Mouse (Mus musculus): ENCODE results near the gene Ankrd54. TPM values are rescaled to one million over a fixed set of nuclear protein-coding genes. Genes with fewer than 3 reads are reported as not detected.
A peak's percentile ranks its signal among the peaks of the same experiment; 100 is the strongest.
"Not testable (repeated sequence)": the region's sequence is repeated elsewhere in the genome, so short reads cannot be mapped to it uniquely, and the experiment has no call there.

The Ankrd54 gene
- total RNA-seq, 2 experiments from 2014 or later = 9.1 to 10.7 TPM

- DNase-seq = no peak
- intact Hi-C loops (cut with DNase I) = no loop called here
Observed at GRCm38 (mm10) chr15:79048186-79048585, 14.5 kb downstream of the Ankrd54 start.

GRCm38 (mm10) chr15:79044837-79045236 is 17.9 kb downstream of the Ankrd54 start:
- no peak for DNase-seq
- intact Hi-C loops (cut with DNase I) = no loop called here

GRCm38 (mm10) chr15:79042721-79043491 is 19.8 kb downstream of the Ankrd54 start:
- DNase-seq = no peak
- intact Hi-C loops (cut with DNase I) = no loop called here

- intact Hi-C loops (cut with DNase I) = no loop called here
- no peak for DNase-seq
Observed at GRCm38 (mm10) chr15:79041585-79041984, 21.1 kb downstream of the Ankrd54 start, which contains the start of gene Galr3. Galr3 (plus strand) TSS chr15:79041885.

- no peak for DNase-seq
- intact Hi-C loops (cut with DNase I) = no loop called here
Observed at GRCm38 (mm10) chr15:79040501-79041416, 21.9 kb downstream of the Ankrd54 start.

GRCm38 (mm10) chr15:79038853-79039252 is 23.8 kb downstream of the Ankrd54 start:
- intact Hi-C loops (cut with DNase I) = loop anchor here (1.0 to 2.0 kb wide), 2 partner anchors 32 to 110 kb away; no protein-coding TSS in a partner anchor
- peak; percentile 79 to 84 for DNase-seq

GRCm38 (mm10) chr15:79038331-79038730 is 24.4 kb downstream of the Ankrd54 start:
- DNase-seq = no peak
- intact Hi-C loops (cut with DNase I) = loop anchor here (1.0 to 2.0 kb wide), 2 partner anchors 33 to 110 kb away; no protein-coding TSS in a partner anchor

- peak; percentile 77 to 87 for DNase-seq
- intact Hi-C loops (cut with DNase I) = loop anchor here (1.0 to 2.0 kb wide), 2 partner anchors 33 to 111 kb away; no protein-coding TSS in a partner anchor
Observed at GRCm38 (mm10) chr15:79037913-79038328, 24.8 kb downstream of the Ankrd54 start.

- intact Hi-C loops (cut with DNase I); DNase-seq: not testable (repeated sequence)
Observed at GRCm38 (mm10) chr15:79031908-79032307, 30.8 kb downstream of the Ankrd54 start.

- DNase-seq = peak; percentile 92 to 93
- intact Hi-C loops (cut with DNase I) = no loop called here
Observed at GRCm38 (mm10) chr15:79030551-79031435, 31.9 kb downstream of the Ankrd54 start.

GRCm38 (mm10) chr15:79029519-79030241 is 33.0 kb downstream of the Ankrd54 start:
- peak in 1 of 2 experiments; percentile 17 for DNase-seq
- intact Hi-C loops (cut with DNase I) = no loop called here

GRCm38 (mm10) chr15:79028823-79029484 is 33.7 kb downstream of the Ankrd54 start:
- intact Hi-C loops (cut with DNase I) = no loop called here
- peak; percentile 34 to 48 for DNase-seq

GRCm38 (mm10) chr15:79028237-79028738 is 34.4 kb downstream of the Ankrd54 start, which contains the start of gene H1f0:
H1f0 (plus strand) TSS chr15:79028450.
- peak; percentile 97 to 98 for DNase-seq
- intact Hi-C loops (cut with DNase I) = no loop called here

- intact Hi-C loops (cut with DNase I) = no loop called here
- peak; percentile 52 to 72 for DNase-seq
Observed at GRCm38 (mm10) chr15:79027291-79028205, 35.1 kb downstream of the Ankrd54 start.

GRCm38 (mm10) chr15:79026511-79027290 is 36.0 kb downstream of the Ankrd54 start:
- DNase-seq = peak in 1 of 2 experiments; percentile 46
- intact Hi-C loops (cut with DNase I) = no loop called here

- intact Hi-C loops (cut with DNase I) = loop anchor here (2.0 kb wide), 1 partner anchor 39 kb away; no protein-coding TSS in a partner anchor
- peak in 1 of 2 experiments; percentile 55 for DNase-seq
Observed at GRCm38 (mm10) chr15:79025687-79026308, 36.9 kb downstream of the Ankrd54 start.
